In the genomic region with DNA sequence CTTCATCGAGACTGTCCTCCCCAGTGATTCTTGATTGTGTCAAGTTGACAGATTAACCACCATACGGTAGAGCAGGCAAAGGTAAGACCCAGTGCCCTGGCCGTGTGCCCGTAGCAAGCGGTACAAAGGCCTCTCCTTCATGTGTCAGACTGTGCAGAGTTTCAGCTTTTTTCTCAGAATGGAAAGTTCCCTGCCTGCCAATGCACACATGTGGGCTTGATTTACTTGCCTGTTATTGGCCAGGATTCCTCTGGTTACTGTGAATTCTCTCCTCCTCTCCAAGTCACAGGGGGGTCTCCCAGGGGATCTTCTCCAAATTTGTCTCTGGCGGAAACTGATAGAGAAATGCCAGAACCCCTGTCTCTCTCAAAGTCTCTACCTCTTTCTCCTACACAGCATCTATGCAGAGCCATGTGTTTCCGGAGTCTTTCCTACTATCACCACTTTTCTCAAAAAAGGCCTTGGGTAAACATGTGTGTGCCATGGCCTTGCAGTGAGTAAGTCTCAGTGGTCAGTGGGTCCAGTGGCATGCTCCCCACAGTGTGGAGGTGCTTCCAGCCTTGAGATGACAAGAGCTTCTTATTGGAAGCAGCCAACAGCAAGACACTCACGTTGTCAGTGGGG, we compare ENCODE assay signal across 14 mouse cellular contexts. TPM values are rescaled to one million over a fixed set of nuclear protein-coding genes. Genes with fewer than 3 reads are reported as not detected.
DNase-seq lines count a peak whose midpoint lies in the region; ATAC-seq lines count a peak whose summit lies in the region.
"Had no signal": no experiment of that assay in that cellular context is flagged by ENCODE, and none has a peak within 500 bp of the region (broad histone marks: within the 10 kb centered on the region; RNA-seq: fewer than 3 reads in every experiment).

No protein-coding gene starts in this region.

- no peak overlapping the region for H3K4me3 ChIP-seq in heart, embryonic 14.5 days (ENCODE audit: control insufficient read depth in 1 of 2, insufficient read depth in 1 of 2, low read depth in 1 of 2, low read length in 2 of 2)
- no peak overlapping the region for H3K4me3 ChIP-seq in heart, embryonic 11.5 days (ENCODE audit: low read depth, low read length)
- no peak overlapping the region for H3K4me3 ChIP-seq in embryonic facial prominence, embryonic 12.5 days
- no peak overlapping the region for H3K4me3 ChIP-seq in limb, embryonic 11.5 days (ENCODE audit: low read depth, low read length)
- H3K4me3 ChIP-seq: erythroblast, embryonic 14.5 days; liver, embryonic 15.5 days; megakaryocyte, embryonic 14.5 days had no signal

- no peaks in the 10 kb centered on the region for H3K9me3 ChIP-seq in heart, embryonic 14.5 days (ENCODE audit: control insufficient read depth, low read length)
- H3K9me3 ChIP-seq in heart, embryonic 11.5 days (replicated peaks; ENCODE audit: control insufficient read depth, low read length): no peaks in the 10 kb centered on the region
- no peaks in the 10 kb centered on the region for H3K9me3 ChIP-seq in embryonic facial prominence, embryonic 12.5 days
- no peaks in the 10 kb centered on the region for H3K9me3 ChIP-seq in limb, embryonic 11.5 days (ENCODE audit: control insufficient read depth, low read length)
- H3K9me3 ChIP-seq: liver, embryonic 15.5 days had no signal

- H3K4me2 ChIP-seq in heart, embryonic 14.5 days (ENCODE audit: low read length): no peak overlapping the region
- H3K4me2 ChIP-seq in heart, embryonic 11.5 days: no peak overlapping the region
- no peak overlapping the region for H3K4me2 ChIP-seq in embryonic facial prominence, embryonic 12.5 days (replicated peaks)
- H3K4me2 ChIP-seq in limb, embryonic 11.5 days (ENCODE audit: low read depth, severe bottlenecking): no peak overlapping the region
- H3K4me2 ChIP-seq: liver, embryonic 15.5 days had no signal

- no peak overlapping the region for H3K27ac ChIP-seq in heart, embryonic 14.5 days (replicated peaks in 1 of 2; ENCODE audit: control insufficient read depth in 1 of 2, insufficient read depth in 1 of 2, low read depth in 2 of 2, low read length in 2 of 2)
- no peak overlapping the region for H3K27ac ChIP-seq in heart, embryonic 11.5 days (ENCODE audit: low read depth, low read length)
- peak overlapping the region; percentile 58; the same call in 1 of the 2 replicates for H3K27ac ChIP-seq in embryonic facial prominence, embryonic 12.5 days
- no peak overlapping the region for H3K27ac ChIP-seq in limb, embryonic 11.5 days (replicated peaks; ENCODE audit: low read depth, low read length)
- H3K27ac ChIP-seq: hindbrain, postnatal 0 days; liver, embryonic 15.5 days had no signal

- H3K9ac ChIP-seq in heart, embryonic 14.5 days (ENCODE audit: low read length): no peak overlapping the region
- H3K9ac ChIP-seq in heart, embryonic 11.5 days (ENCODE audit: low read depth, low read length): no peak overlapping the region
- no peak overlapping the region for H3K9ac ChIP-seq in embryonic facial prominence, embryonic 12.5 days
- no peak overlapping the region for H3K9ac ChIP-seq in limb, embryonic 11.5 days (ENCODE audit: low read length)
- H3K9ac ChIP-seq: liver, embryonic 15.5 days had no signal

- peak; percentile 44 to 56 for DNase-seq in heart, postnatal 10 days
- DNase-seq in limb, embryonic 11.5 days (ENCODE audit: low spot score): peak; percentile 20
- no peak for DNase-seq in thymus, postnatal 25 days
- DNase-seq: cerebellum, postnatal 14 days; retina, postnatal 1 day; thymus, postnatal 36 days had no signal

- H3K27me3 ChIP-seq in heart, embryonic 14.5 days (ENCODE audit: control insufficient read depth, insufficient read depth, low read length): no peaks in the 10 kb centered on the region
- no peaks in the 10 kb centered on the region for H3K27me3 ChIP-seq in heart, embryonic 11.5 days (ENCODE audit: control insufficient read depth, insufficient read depth, low read length)
- no peaks in the 10 kb centered on the region for H3K27me3 ChIP-seq in embryonic facial prominence, embryonic 12.5 days
- H3K27me3 ChIP-seq in limb, embryonic 11.5 days (ENCODE audit: control insufficient read depth, insufficient read depth, low read length): no peaks in the 10 kb centered on the region
- H3K27me3 ChIP-seq: liver, embryonic 15.5 days had no signal

- peak; percentile 66 for ATAC-seq in heart, embryonic 14.5 days (ENCODE audit: insufficient number of reproducible peaks, insufficient read depth, low FRiP score, low read depth)
- ATAC-seq in heart, embryonic 11.5 days (replicated peaks; ENCODE audit: insufficient number of reproducible peaks, low FRiP score, low TSS enrichment): no peak
- ATAC-seq in embryonic facial prominence, embryonic 12.5 days (ENCODE audit: insufficient number of reproducible peaks, insufficient read depth, low FRiP score, low TSS enrichment): peak; percentile 56; the same call in 1 of the 2 replicates
- ATAC-seq in limb, embryonic 11.5 days (ENCODE audit: insufficient number of reproducible peaks, low FRiP score, low TSS enrichment, low read depth): no peak
- no peak for ATAC-seq in activated CD4-positive, CD25-positive, alpha-beta regulatory T cell, adult 4 months
- ATAC-seq: hindbrain, postnatal 0 days had no signal

- 62% methylated on average over 8 of the region's 8 CpGs for WGBS in heart, embryonic 14.5 days
- WGBS in heart, embryonic 11.5 days (ENCODE audit: insufficient replicate concordance): 70% methylated on average over 8 of the region's 8 CpGs
- WGBS in embryonic facial prominence, embryonic 12.5 days: 68% methylated on average over 8 of the region's 8 CpGs
- WGBS in limb, embryonic 11.5 days: 82% methylated on average over 8 of the region's 8 CpGs

- peaks cover 0 to 2% of the 10 kb centered on the region in 2 experiments; a peak in 1 of 4 replicates for H3K4me1 ChIP-seq in heart, embryonic 14.5 days (ENCODE audit: control insufficient read depth in 2 of 2, insufficient read depth in 2 of 2, low read length in 2 of 2)
- 0 out of 2 replicates have a peak, but pooled peaks cover 4% of the 10 kb centered on the region for H3K4me1 ChIP-seq in heart, embryonic 11.5 days (ENCODE audit: control insufficient read depth, insufficient read depth, low read length)
- peaks cover 6% of the 10 kb centered on the region; the same call in 1 of the 2 replicates for H3K4me1 ChIP-seq in embryonic facial prominence, embryonic 12.5 days
- H3K4me1 ChIP-seq in limb, embryonic 11.5 days (ENCODE audit: control insufficient read depth, insufficient read depth, low read length): no peaks in the 10 kb centered on the region
- H3K4me1 ChIP-seq: liver, embryonic 15.5 days; megakaryocyte, embryonic 14.5 days had no signal

- H3K36me3 ChIP-seq in heart, embryonic 14.5 days (ENCODE audit: control insufficient read depth, insufficient read depth, low read length): no peaks in the 10 kb centered on the region
- H3K36me3 ChIP-seq in heart, embryonic 11.5 days (ENCODE audit: control insufficient read depth, insufficient read depth, low read length): no peaks in the 10 kb centered on the region
- no peaks in the 10 kb centered on the region for H3K36me3 ChIP-seq in embryonic facial prominence, embryonic 12.5 days
- no peaks in the 10 kb centered on the region for H3K36me3 ChIP-seq in limb, embryonic 11.5 days (ENCODE audit: control insufficient read depth, insufficient read depth, low read length)
- H3K36me3 ChIP-seq: liver, embryonic 15.5 days had no signal

- intact Hi-C loops in heart, postnatal 10 days (cut with DNase I): no loop called here

RNA-seq across cellular contexts. Expression of gene Stx16, which starts 17.7 kb away (rescaled TPM):
- polyA plus RNA-seq in heart, embryonic 14.5 days (2014; fragmentation: Nextera tagmentation; extraction: Ambion mirVana): 6.9 and 7.9 TPM in 2 replicates
- 8.4 and 10.3 TPM in 2 replicates for polyA plus RNA-seq in heart, embryonic 11.5 days (2014; fragmentation: Nextera tagmentation; extraction: Ambion mirVana)
- 12.9 and 13.4 TPM in 2 replicates for polyA plus RNA-seq in embryonic facial prominence, embryonic 12.5 days (2016; fragmentation: Nextera tagmentation; extraction: Ambion mirVana)
- total RNA-seq in heart, postnatal 10 days (2021): 10 to 100 TPM; 35.3 to 38.7 TPM
- 9.0 and 10.1 TPM in 2 replicates for polyA plus RNA-seq in limb, embryonic 11.5 days (2014; fragmentation: Nextera tagmentation; extraction: Ambion mirVana)
- polyA plus RNA-seq in activated CD4-positive, CD25-positive, alpha-beta regulatory T cell, adult 4 months (2017; shearing (Covaris generic)): 10 to 100 TPM; 14.1 to 16.0 TPM

RNA-seq across cellular contexts. Expression of gene Npepl1, which starts 51.7 kb away (rescaled TPM):
- polyA plus RNA-seq in heart, embryonic 14.5 days (2014; fragmentation: Nextera tagmentation; extraction: Ambion mirVana): 44.3 and 44.5 TPM in 2 replicates
- polyA plus RNA-seq in heart, embryonic 11.5 days (2014; fragmentation: Nextera tagmentation; extraction: Ambion mirVana): 38.2 and 38.7 TPM in 2 replicates
- 51.3 and 52.4 TPM in 2 replicates for polyA plus RNA-seq in embryonic facial prominence, embryonic 12.5 days (2016; fragmentation: Nextera tagmentation; extraction: Ambion mirVana)
- total RNA-seq in heart, postnatal 10 days (2021): 10 to 100 TPM; 60.5 to 63.0 TPM
- 34.5 and 40.2 TPM in 2 replicates for polyA plus RNA-seq in limb, embryonic 11.5 days (2014; fragmentation: Nextera tagmentation; extraction: Ambion mirVana)
- polyA plus RNA-seq in activated CD4-positive, CD25-positive, alpha-beta regulatory T cell, adult 4 months (2017; shearing (Covaris generic)): 10 to 100 TPM; 18.9 to 20.9 TPM

Comparison
In these comparisons a context has a peak if more than half of its experiments do, and no peak if none do; other contexts are left out.
1. ATAC-seq: peak in heart, embryonic 14.5 days (single experiment) and embryonic facial prominence, embryonic 12.5 days (single experiment); none in heart, embryonic 11.5 days (single experiment), limb, embryonic 11.5 days (single experiment) and activated CD4-positive, CD25-positive, alpha-beta regulatory T cell, adult 4 months (single experiment).